Mouse (Mus musculus): ENCODE results near the gene Elavl4. TPM values are rescaled to one million over a fixed set of nuclear protein-coding genes. Genes with fewer than 3 reads are reported as not detected.

Elavl4 gene
- total and polyA plus RNA-seq, 2 experiments from 2014 or later, result 119 to 259 TPM

- Histone ChIP-seq H3K27ac (ENCODE audit: low read depth, low read length) (no peak overlapping the region), H3K4me1 (ENCODE audit: insufficient read depth, low read length) (no peaks in the 10 kb centered on the region), H3K4me3 (ENCODE audit: low read depth, low read length) (no peak overlapping the region), H3K36me3 (ENCODE audit: insufficient read depth, low read length) (0 out of 2 replicates have a peak, but pooled peaks cover 9% of the 10 kb centered on the region), H3K4me2 (ENCODE audit: low read depth, low read length, poor library complexity, severe bottlenecking) (no peak overlapping the region), H3K27me3 (ENCODE audit: insufficient read depth, low read length) (no peaks in the 10 kb centered on the region), H3K9me3 (ENCODE audit: low read length) (no peaks in the 10 kb centered on the region), H3K9ac (replicated peaks; ENCODE audit: low read length, poor library complexity, severe bottlenecking) (no peak overlapping the region)
- DNase-seq (ENCODE audit: low spot score) (no peak), ATAC-seq (ENCODE audit: low FRiP score) (no peak)
- no peak for TF ChIP-seq CTCF (IDR thresholded peaks at IDR 0.05)
- 50% methylated on average over 3 of the region's 3 CpGs for WGBS
Measured at GRCm38 (mm10) chr4:110217553-110217952, 134.2 kb downstream of the Elavl4 start.

GRCm38 (mm10) chr4:110214543-110214942, 137.2 kb downstream of the Elavl4 start:
- no peak for ATAC-seq (ENCODE audit: low FRiP score)
- 0 out of 2 replicates have a peak, but pooled peaks cover 10% of the 10 kb centered on the region for H3K36me3 ChIP-seq (ENCODE audit: insufficient read depth, low read length)
- TF ChIP-seq CTCF (IDR thresholded peaks at IDR 0.05), result no peak
- H3K9ac ChIP-seq (replicated peaks; ENCODE audit: low read length, poor library complexity, severe bottlenecking), result no peak overlapping the region
- WGBS, result 84% methylated on average over 6 of the region's 6 CpGs
- no peaks in the 10 kb centered on the region for H3K9me3 ChIP-seq (ENCODE audit: low read length)
- no peaks in the 10 kb centered on the region for H3K4me1 ChIP-seq (ENCODE audit: insufficient read depth, low read length)
- H3K4me3 ChIP-seq (ENCODE audit: low read depth, low read length), result no peak overlapping the region
- H3K27me3 ChIP-seq (ENCODE audit: insufficient read depth, low read length), result no peaks in the 10 kb centered on the region
- no peak overlapping the region for H3K4me2 ChIP-seq (ENCODE audit: low read depth, low read length, poor library complexity, severe bottlenecking)
- H3K27ac ChIP-seq (ENCODE audit: low read depth, low read length), result no peak overlapping the region
- no peak for DNase-seq (ENCODE audit: low spot score)

GRCm38 (mm10) chr4:110213666-110214065, 138.0 kb downstream of the Elavl4 start:
- H3K4me1 ChIP-seq (ENCODE audit: insufficient read depth, low read length), result no peaks in the 10 kb centered on the region
- H3K36me3 ChIP-seq (ENCODE audit: insufficient read depth, low read length), result peaks cover 10% of the 10 kb centered on the region; the same call in 1 of the 2 replicates
- no peak for TF ChIP-seq CTCF (IDR thresholded peaks at IDR 0.05)
- DNase-seq (ENCODE audit: low spot score) (no peak), ATAC-seq (ENCODE audit: low FRiP score) (no peak)
- no peak overlapping the region for H3K9ac ChIP-seq (replicated peaks; ENCODE audit: low read length, poor library complexity, severe bottlenecking)
- no peak overlapping the region for H3K4me3 ChIP-seq (ENCODE audit: low read depth, low read length)
- H3K4me2 ChIP-seq (ENCODE audit: low read depth, low read length, poor library complexity, severe bottlenecking), result no peak overlapping the region
- no peaks in the 10 kb centered on the region for H3K9me3 ChIP-seq (ENCODE audit: low read length)
- H3K27me3 ChIP-seq (ENCODE audit: insufficient read depth, low read length), result no peaks in the 10 kb centered on the region
- 52% methylated on average over 5 of the region's 5 CpGs for WGBS
- H3K27ac ChIP-seq (ENCODE audit: low read depth, low read length), result no peak overlapping the region

GRCm38 (mm10) chr4:110210246-110210645, 141.5 kb downstream of the Elavl4 start:
- ATAC-seq (ENCODE audit: low FRiP score), result no peak
- 59% methylated on average over 5 of the region's 5 CpGs for WGBS
- no peak for DNase-seq (ENCODE audit: low spot score)
- H3K27ac ChIP-seq (ENCODE audit: low read depth, low read length), result no peak overlapping the region
- no peak overlapping the region for H3K4me3 ChIP-seq (ENCODE audit: low read depth, low read length)
- no peak overlapping the region for H3K4me2 ChIP-seq (ENCODE audit: low read depth, low read length, poor library complexity, severe bottlenecking)
- TF ChIP-seq CTCF (IDR thresholded peaks at IDR 0.05), result no peak
- H3K4me1 ChIP-seq (ENCODE audit: insufficient read depth, low read length), result no peaks in the 10 kb centered on the region
- H3K9ac ChIP-seq (replicated peaks; ENCODE audit: low read length, poor library complexity, severe bottlenecking), result no peak overlapping the region
- no peaks in the 10 kb centered on the region for H3K9me3 ChIP-seq (ENCODE audit: low read length)
- peaks cover 14% of the 10 kb centered on the region; the same call in 1 of the 2 replicates for H3K36me3 ChIP-seq (ENCODE audit: insufficient read depth, low read length)
- H3K27me3 ChIP-seq (ENCODE audit: insufficient read depth, low read length), result no peaks in the 10 kb centered on the region

- WGBS, result 48% methylated on average over 5 of the region's 5 CpGs
- DNase-seq (ENCODE audit: low spot score), result peak; percentile 46
Measured at GRCm38 (mm10) chr4:110209613-110210012, 142.1 kb downstream of the Elavl4 start.

GRCm38 (mm10) chr4:110201680-110202079, 150.0 kb downstream of the Elavl4 start:
- TF ChIP-seq CTCF (IDR thresholded peaks at IDR 0.05), result no peak
- H3K9me3 ChIP-seq (ENCODE audit: low read length), result no peaks in the 10 kb centered on the region
- no peak overlapping the region for H3K4me2 ChIP-seq (ENCODE audit: low read depth, low read length, poor library complexity, severe bottlenecking)
- no peaks in the 10 kb centered on the region for H3K27me3 ChIP-seq (ENCODE audit: insufficient read depth, low read length)
- 88% methylated on average over 3 of the region's 3 CpGs for whole genome bisulfite sequencing
- H3K27ac ChIP-seq (ENCODE audit: low read depth, low read length), result no peak overlapping the region
- no peaks in the 10 kb centered on the region for H3K4me1 ChIP-seq (ENCODE audit: insufficient read depth, low read length)
- DNase-seq (ENCODE audit: low spot score), result no peak
- 0 out of 2 replicates have a peak, but pooled peaks cover 3% of the 10 kb centered on the region for H3K36me3 ChIP-seq (ENCODE audit: insufficient read depth, low read length)
- no peak overlapping the region for H3K4me3 ChIP-seq (ENCODE audit: low read depth, low read length)
- ATAC-seq (ENCODE audit: low FRiP score), result no peak
- H3K9ac ChIP-seq (replicated peaks; ENCODE audit: low read length, poor library complexity, severe bottlenecking), result no peak overlapping the region

More at GRCm38 (mm10) chr4:110209613-110210012, 142.1 kb downstream of the Elavl4 start:
- H3K27me3 ChIP-seq (ENCODE audit: insufficient read depth, low read length), result no peaks in the 10 kb centered on the region
- no peak for TF ChIP-seq CTCF (IDR thresholded peaks at IDR 0.05)
- H3K27ac ChIP-seq (ENCODE audit: low read depth, low read length), result no peak overlapping the region
- peaks cover 14% of the 10 kb centered on the region; the same call in 1 of the 2 replicates for H3K36me3 ChIP-seq (ENCODE audit: insufficient read depth, low read length)
- H3K9me3 ChIP-seq (ENCODE audit: low read length), result no peaks in the 10 kb centered on the region
- no peaks in the 10 kb centered on the region for H3K4me1 ChIP-seq (ENCODE audit: insufficient read depth, low read length)
- no peak overlapping the region for H3K9ac ChIP-seq (replicated peaks; ENCODE audit: low read length, poor library complexity, severe bottlenecking)
- no peak overlapping the region for H3K4me2 ChIP-seq (ENCODE audit: low read depth, low read length, poor library complexity, severe bottlenecking)
- no peak for ATAC-seq (ENCODE audit: low FRiP score)
- H3K4me3 ChIP-seq (ENCODE audit: low read depth, low read length), result no peak overlapping the region

Measured in midbrain, postnatal 0 days (tissue).